Mouse (Mus musculus) stomach, postnatal 0 days (tissue): ENCODE results near the gene Gng7.

Experiments used
- CTCF ChIP-seq: IDR thresholded peaks from 2 replicates; pipeline ENCODE4 v1.5.1; 2016; ENCODE audit warnings: antibody characterized with exemption, low read depth, mild to moderate bottlenecking, moderate library complexity
- EP300 ChIP-seq: optimal IDR thresholded peaks from 2 replicates; pipeline ENCODE3; 2016; ENCODE audit warnings: antibody characterized with exemption

DNA sequence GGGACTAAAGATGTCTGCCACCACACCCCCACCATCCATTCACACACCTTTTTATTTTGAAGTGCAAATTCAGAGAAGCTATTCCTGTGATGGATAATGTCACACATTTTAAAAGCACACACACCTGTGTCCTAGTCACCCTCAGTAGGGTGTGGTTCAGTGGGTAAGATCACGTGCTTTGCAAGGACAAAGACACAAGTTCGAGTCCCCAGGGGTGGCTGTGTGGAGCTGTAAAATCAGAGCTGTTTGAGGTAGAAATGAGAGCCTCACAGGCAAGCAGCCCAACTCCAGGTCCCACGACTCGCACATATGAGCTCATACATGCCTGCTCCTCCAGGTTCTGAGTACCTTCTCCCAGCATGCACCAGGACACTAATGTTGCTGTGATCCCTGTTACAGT lies 46.6 kb downstream of the Gng7 start:
- no peak for TF ChIP-seq EP300
- no peak for TF ChIP-seq CTCF
